Mouse (Mus musculus): ENCODE data around the gene Gm20481.
"Not testable (repeated sequence)": the region's sequence is repeated elsewhere in the genome, so short reads cannot be mapped to it uniquely, and the experiment has no call there.

Gene Gm20481

GRCm38 (mm10) chr17:34958734-34959129 lies 11.0 kb upstream of the Gm20481 start:
- CTCF ChIA-PET, result not testable (repeated sequence)
- POLR2A ChIA-PET, result interaction anchor here in 3 of 4 experiments (0.5 to 9.5 kb wide), 18 partner anchors 8 to 852 kb away, joined by 3 to 216 read pairs (median 3); partner anchors contain the start of genes Hspa1l (in 2 of the 3), H2-DMa (in 1 of the 3), Hspa1a (in 1 of the 3) and Lsm2 (in 1 of the 3)

- POLR2A ChIA-PET, result interaction anchor here (0.5 to 9.5 kb wide), 19 partner anchors 8 to 852 kb away, joined by 3 to 216 read pairs (median 3); partner anchors contain the start of genes Hspa1l (in 2 of the 4), H2-DMa (in 1 of the 4), Hspa1a (in 1 of the 4) and Lsm2 (in 1 of the 4)
- CTCF ChIA-PET, result not testable (repeated sequence)
Observed at GRCm38 (mm10) chr17:34959130-34959778, 10.5 kb upstream of the Gm20481 start, which contains the start of gene Hspa1b. Hspa1b (minus strand) TSS chr17:34959238.

- ChIA-PET POLR2A (interaction anchor here (0.7 to 9.5 kb wide), 14 partner anchors 7 to 841 kb away, joined by 3 to 216 read pairs (median 3); partner anchors contain the start of genes H2-DMa (in 1 of the 4), Hspa1l (in 1 of the 4) and Lsm2 (in 1 of the 4)), CTCF (interaction anchor here in 3 of 4 experiments (0.6 to 0.8 kb wide), 4 partner anchors 99 to 650 kb away, joined by 3 to 13 read pairs (median 6); partner anchors contain the start of gene D17H6S53E (in 1 of the 3))
Observed at GRCm38 (mm10) chr17:34959881-34960515, 9.7 kb upstream of the Gm20481 start.

- ChIA-PET CTCF (interaction anchor here in 3 of 4 experiments (0.6 to 0.8 kb wide), 4 partner anchors 98 to 649 kb away, joined by 3 to 13 read pairs (median 6); partner anchors contain the start of gene D17H6S53E (in 1 of the 3)), POLR2A (interaction anchor here in 2 of 4 experiments (0.7 to 9.5 kb wide), 8 partner anchors 10 to 119 kb away, joined by 3 to 216 read pairs (median 5); partner anchors contain the start of genes Hspa1a (in 1 of the 2) and Hspa1l (in 1 of the 2))
Observed at GRCm38 (mm10) chr17:34960702-34961493, 8.8 kb upstream of the Gm20481 start.

- CTCF ChIA-PET, result interaction anchor here in 1 of 4 experiments (0.7 kb wide), 1 partner anchor 356 kb away, joined by 5 read pairs; no protein-coding TSS in a partner anchor
- POLR2A ChIA-PET, result interaction anchor here (0.6 to 9.5 kb wide), 10 partner anchors 10 to 191 kb away, joined by 3 to 216 read pairs (median 5); partner anchors contain the start of genes Hspa1a (in 2 of the 4) and Hspa1l (in 2 of the 4)
Observed at GRCm38 (mm10) chr17:34962125-34962524, 7.6 kb upstream of the Gm20481 start.

- ChIA-PET CTCF (interaction anchor here in 1 of 4 experiments (0.6 to 0.9 kb wide), 4 partner anchors 10 to 357 kb away, joined by 4 to 5 read pairs (median 4); partner anchors contain the start of genes C2 and Ehmt2), POLR2A (interaction anchor here (0.6 to 9.5 kb wide), 17 partner anchors 7 to 190 kb away, joined by 3 to 216 read pairs (median 6); partner anchors contain the start of genes Ddah2 (in 1 of the 4), Hspa1a (in 1 of the 4), Hspa1l (in 1 of the 4) and Lsm2 (in 1 of the 4))
Observed at GRCm38 (mm10) chr17:34962841-34963240, 6.9 kb upstream of the Gm20481 start.

GRCm38 (mm10) chr17:34964640-34965049 lies 5.1 kb upstream of the Gm20481 start:
- ChIA-PET POLR2A (interaction anchor here (0.5 to 9.5 kb wide), 58 partner anchors 8 to 845 kb away, joined by 3 to 216 read pairs (median 4); partner anchors contain the start of genes Ddx39b (in 3 of the 4), Lsm2 (in 3 of the 4), Neu1 (in 3 of the 4) and Ddah2 (in 2 of the 4)), CTCF (interaction anchor here (0.6 to 1.4 kb wide), 13 partner anchors 10 to 310 kb away, joined by 3 to 13 read pairs (median 4); partner anchors contain the start of genes Lsm2 (in 1 of the 4) and Msh5 (in 1 of the 4))

- CTCF ChIA-PET, result interaction anchor here in 2 of 4 experiments (0.5 to 1.5 kb wide), 6 partner anchors 16 to 959 kb away, joined by 3 to 21 read pairs (median 6); partner anchors contain the start of genes Lsm2 (in 1 of the 2) and Ly6g6c (in 1 of the 2)
- POLR2A ChIA-PET, result interaction anchor here (0.5 to 9.5 kb wide), 28 partner anchors 8 to 276 kb away, joined by 3 to 216 read pairs (median 6); partner anchors contain the start of genes Lsm2 (in 3 of the 4), Neu1 (in 2 of the 4), Ddah2 (in 1 of the 4) and Ddx39b (in 1 of the 4)
Observed at GRCm38 (mm10) chr17:34965627-34966026, 4.1 kb upstream of the Gm20481 start.

GRCm38 (mm10) chr17:34970850-34971249 lies 1.1 kb downstream of the Gm20481 start:
- POLR2A ChIA-PET, result not testable (repeated sequence)

GRCm38 (mm10) chr17:34971694-34972068 lies 2.0 kb downstream of the Gm20481 start:
- POLR2A ChIA-PET, result interaction anchor here in 3 of 4 experiments (0.7 to 7.3 kb wide), 12 partner anchors 9 to 270 kb away, joined by 3 to 111 read pairs (median 5); partner anchors contain the start of genes Ddx39b (in 1 of the 3), Hspa1b (in 1 of the 3) and Lsm2 (in 1 of the 3)
- CTCF ChIA-PET, result interaction anchor here in 1 of 4 experiments (1.0 to 1.2 kb wide), 2 partner anchors 10 to 197 kb away, joined by 3 to 4 read pairs; partner anchors contain the start of gene Lsm2

More at GRCm38 (mm10) chr17:34970850-34971249, 1.1 kb downstream of the Gm20481 start:
- CTCF ChIA-PET, result not testable (repeated sequence)

GRCm38 (mm10) chr17:34972069-34972749 lies 2.5 kb downstream of the Gm20481 start, which contains the start of the genes Hspa1a and Hspa1l:
Hspa1a (minus strand) TSS chr17:34972156.
Hspa1l (plus strand) TSS chr17:34972703.
- POLR2A ChIA-PET, result interaction anchor here (0.6 to 7.3 kb wide), 20 partner anchors 8 to 274 kb away, joined by 3 to 111 read pairs (median 5); partner anchors contain the start of genes Ddx39b (in 2 of the 4), Hspa1b (in 2 of the 4), Lsm2 (in 2 of the 4) and Ehmt2 (in 1 of the 4)

GRCm38 (mm10) chr17:34975581-34976492 lies 6.1 kb downstream of the Gm20481 start:
- ChIA-PET POLR2A (interaction anchor here (0.5 to 7.3 kb wide), 16 partner anchors 10 to 280 kb away, joined by 3 to 111 read pairs (median 3); partner anchors contain the start of genes Hspa1b (in 1 of the 4) and Msh5 (in 1 of the 4)), CTCF (interaction anchor here in 3 of 4 experiments (0.6 to 1.2 kb wide), 5 partner anchors 11 to 1024 kb away, joined by 3 to 7 read pairs (median 4); partner anchors contain the start of gene B3galt4 (in 1 of the 3))

More at GRCm38 (mm10) chr17:34972069-34972749, 2.5 kb downstream of the Gm20481 start, which contains the start of the genes Hspa1a and Hspa1l:
- CTCF ChIA-PET, result interaction anchor here in 2 of 4 experiments (0.6 to 1.2 kb wide), 4 partner anchors 9 to 334 kb away, joined by 3 to 4 read pairs (median 3); partner anchors contain the start of gene Lsm2 (in 1 of the 2)

- CTCF ChIA-PET, result interaction anchor here in 1 of 4 experiments (0.7 kb wide), 1 partner anchor 1025 kb away, joined by 3 read pairs; the partner anchor contains the start of gene B3galt4
Observed at GRCm38 (mm10) chr17:34977000-34977399, 7.3 kb downstream of the Gm20481 start.

GRCm38 (mm10) chr17:34978239-34978638 lies 8.5 kb downstream of the Gm20481 start:
- CTCF ChIA-PET, result interaction anchor here in 2 of 4 experiments (0.6 to 1.3 kb wide), 3 partner anchors 11 to 64 kb away, joined by 3 to 11 read pairs (median 7); partner anchors contain the start of gene Slc44a4 (in 1 of the 2)
- POLR2A ChIA-PET, result interaction anchor here in 3 of 4 experiments (0.6 to 7.3 kb wide), 11 partner anchors 8 to 28 kb away, joined by 3 to 111 read pairs (median 4); no protein-coding TSS in a partner anchor

More at GRCm38 (mm10) chr17:34977000-34977399, 7.3 kb downstream of the Gm20481 start:
- POLR2A ChIA-PET, result interaction anchor here in 3 of 4 experiments (1.1 to 7.3 kb wide), 8 partner anchors 10 to 26 kb away, joined by 3 to 111 read pairs (median 4); partner anchors contain the start of gene Hspa1b (in 1 of the 3)
